Mouse (Mus musculus) ES-E14 (cell line): ENCODE measurements around the gene Gm38655. TPM values are rescaled to one million over a fixed set of nuclear protein-coding genes. Genes with fewer than 3 reads are reported as not detected.

Experiments
- DNase-seq: peaks from one replicate; pipeline ENCODE4 v3.0.0-alpha.2; 2013; ENCODE audit warnings: low read depth, low spot score
- H3K27ac ChIP-seq: 2 replicates; pipeline ENCODE4 v1.5.1; 2012; ENCODE audit warnings: low read depth, mild to moderate bottlenecking, low read length, moderate library complexity, mixed read lengths; ENCODE audit not compliant: poor library complexity, insufficient read depth, severe bottlenecking
- H3K36me3 ChIP-seq: 2 replicates; pipeline ENCODE4 v1.6.1; 2012; ENCODE audit warnings: mild to moderate bottlenecking, low read length, moderate library complexity, mixed read lengths; ENCODE audit not compliant: control insufficient read depth, poor library complexity, insufficient read depth, severe bottlenecking
- H3K4me1 ChIP-seq, 2 experiments: fragments of 150-350 bp in 1 of 2; sonication (generic) in 1 of 2; 2 replicates each; pipeline ENCODE4 v1.6.1; 2012; ENCODE audit warnings: low read length in 2 of 2, mild to moderate bottlenecking in 1 of 2, mixed read lengths in 1 of 2; ENCODE audit not compliant: control insufficient read depth in 2 of 2, insufficient read depth in 2 of 2, poor library complexity in 1 of 2
- H3K4me3 ChIP-seq, 2 experiments: fragments of 150-350 bp in 1 of 2; sonication (generic) in 1 of 2; 2 replicates each; pipeline ENCODE4 v1.5.1; 2012; ENCODE audit warnings: low read length in 2 of 2, low read depth in 1 of 2, mild to moderate bottlenecking in 1 of 2, mixed read lengths in 1 of 2; ENCODE audit not compliant: insufficient read depth in 1 of 2, poor library complexity in 1 of 2, severe bottlenecking in 1 of 2
- H3K9ac ChIP-seq: 2 replicates; pipeline ENCODE4 v1.6.1; 2012; ENCODE audit warnings: low read depth, mild to moderate bottlenecking, low read length, mixed read lengths; ENCODE audit not compliant: poor library complexity, insufficient read depth, severe bottlenecking
- H3K9me3 ChIP-seq: fragments of 150-350 bp; sonication (generic); 2 replicates; pipeline ENCODE4 v1.6.1; 2012; ENCODE audit warnings: low read depth, mild to moderate bottlenecking, low read length; ENCODE audit not compliant: control insufficient read depth, insufficient read depth
- CHD2 ChIP-seq: IDR thresholded peaks from 2 replicates; pipeline ENCODE4 v1.6.1; 2014; ENCODE audit warnings: mild to moderate bottlenecking, low read depth, low read length, inconsistent platforms
- HCFC1 ChIP-seq: IDR thresholded peaks from 2 replicates; pipeline ENCODE4 v1.6.1; 2012; ENCODE audit warnings: low read length, inconsistent platforms, borderline replicate concordance; ENCODE audit not compliant: insufficient read depth
- MAFK ChIP-seq: IDR thresholded peaks from 2 replicates; pipeline ENCODE4 v1.6.1; 2014; ENCODE audit warnings: mild to moderate bottlenecking, low read depth, low read length, inconsistent platforms; ENCODE audit not compliant: insufficient read depth
- ZC3H11A ChIP-seq: IDR thresholded peaks from 2 replicates; pipeline ENCODE4 v1.6.1; 2012; ENCODE audit warnings: low read depth, mild to moderate bottlenecking, inconsistent platforms, low read length, borderline replicate concordance
- ZNF384 ChIP-seq: IDR thresholded peaks from 2 replicates; pipeline ENCODE4 v1.6.1; 2012; ENCODE audit warnings: low read depth, low read length, inconsistent platforms
- in situ Hi-C, 2 experiments: fragments of 600-800 bp; cut with MboI; formaldehyde crosslinking; loops; one replicate each; pipeline ENCODE4 v1.15.1; 2025; ENCODE audit warnings: low sequenced_read_pairs in 2 of 2, inconsistent platforms in 1 of 2; ENCODE audit not compliant: unreplicated experiment in 2 of 2
- total RNA-seq: library from RNA; depleted of rRNA; stranded (reverse); fragments of 300-350 nt; gene quantifications from 2 replicates; pipeline ENCODE4 v1.2.3, GENCODE M21; 2012

Gm38655 gene
- total RNA-seq, 1 experiment, result not detected

- no peaks in the 10 kb centered on the region; a peak in 1 of 4 replicates for H3K4me1 ChIP-seq
- DNase-seq, result no peak
- no peak for TF ChIP-seq ZC3H11A
- TF ChIP-seq MAFK, result no peak
- TF ChIP-seq ZNF384, result no peak
- TF ChIP-seq CHD2, result no peak
- no peak for TF ChIP-seq HCFC1
- peak overlapping the region; percentile 31 for H3K9ac ChIP-seq
- 0 out of 2 replicates have a peak, but pooled peaks cover 2% of the 10 kb centered on the region for H3K36me3 ChIP-seq
- no peaks in the 10 kb centered on the region for H3K9me3 ChIP-seq
- H3K27ac ChIP-seq, result no peak overlapping the region
- H3K4me3 ChIP-seq, result peak overlapping the region in 1 of 2 experiments; percentile 86; a peak in 2 of 4 replicates
- in situ Hi-C loops, result no loop called here
Measured at GRCm38 (mm10) chr17:25183232-25183631, 8.0 kb upstream of the Gm38655 start.

- TF ChIP-seq CHD2 (no peak), ZC3H11A (no peak), MAFK (no peak), ZNF384 (no peak), HCFC1 (no peak)
Measured at GRCm38 (mm10) chr17:25172558-25172957, 2.7 kb downstream of the Gm38655 start.

GRCm38 (mm10) chr17:25169706-25170105 lies 5.6 kb downstream of the Gm38655 start:
- H3K4me1 ChIP-seq, result no peaks in the 10 kb centered on the region; a peak in 2 of 4 replicates
- TF ChIP-seq HCFC1 (no peak), MAFK (no peak), ZNF384 (no peak), CHD2 (no peak), ZC3H11A (no peak)
- H3K27ac ChIP-seq, result no peak overlapping the region
- H3K9me3 ChIP-seq, result no peaks in the 10 kb centered on the region
- H3K36me3 ChIP-seq, result no peaks in the 10 kb centered on the region
- in situ Hi-C loops, result no loop called here
- no peak overlapping the region for H3K9ac ChIP-seq
- no peak overlapping the region for H3K4me3 ChIP-seq
- DNase-seq, result no peak

More at GRCm38 (mm10) chr17:25172558-25172957, 2.7 kb downstream of the Gm38655 start:
- Histone ChIP-seq H3K4me1 (peaks cover 0 to 4% of the 10 kb centered on the region in 2 experiments; a peak in 2 of 4 replicates), H3K9me3 (no peaks in the 10 kb centered on the region), H3K36me3 (no peaks in the 10 kb centered on the region), H3K9ac (no peak overlapping the region), H3K4me3 (no peak overlapping the region), H3K27ac (no peak overlapping the region)
- DNase-seq, result no peak
- in situ Hi-C loops, result no loop called here

GRCm38 (mm10) chr17:25165970-25166671 lies 9.2 kb downstream of the Gm38655 start:
- Histone ChIP-seq H3K4me3 (no peak overlapping the region), H3K4me1 (no peaks in the 10 kb centered on the region; a peak in 1 of 4 replicates), H3K36me3 (no peaks in the 10 kb centered on the region; the same call in 1 of the 2 replicates), H3K9me3 (no peaks in the 10 kb centered on the region), H3K9ac (no peak overlapping the region), H3K27ac (no peak overlapping the region)
- in situ Hi-C loops, result no loop called here
- no peak for DNase-seq
- TF ChIP-seq ZNF384, result no peak
- no peak for TF ChIP-seq ZC3H11A
- no peak for TF ChIP-seq CHD2
- TF ChIP-seq HCFC1, result no peak
- TF ChIP-seq MAFK, result no peak

GRCm38 (mm10) chr17:25164770-25165169 lies 10.5 kb downstream of the Gm38655 start:
- Histone ChIP-seq H3K4me3 (no peak overlapping the region), H3K36me3 (peaks cover 2% of the 10 kb centered on the region), H3K4me1 (no peaks in the 10 kb centered on the region; a peak in 1 of 4 replicates), H3K9me3 (no peaks in the 10 kb centered on the region), H3K9ac (no peak overlapping the region), H3K27ac (no peak overlapping the region)
- DNase-seq, result no peak
- TF ChIP-seq CHD2, result no peak
- TF ChIP-seq HCFC1, result no peak
- no peak for TF ChIP-seq MAFK
- no peak for TF ChIP-seq ZNF384
- TF ChIP-seq ZC3H11A, result no peak
- in situ Hi-C loops, result no loop called here
